Mouse (Mus musculus) lung, embryonic 14.5 days (tissue): Measurements from ENCODE around the gene Gm45213. TPM values are rescaled to one million over a fixed set of nuclear protein-coding genes. Genes with fewer than 3 reads are reported as not detected.
"Not testable (repeated sequence)": the region's sequence is repeated elsewhere in the genome, so short reads cannot be mapped to it uniquely, and the experiment has no call there.

Source experiments
- ATAC-seq: fragments of 200-750 bp; cut with Nextera tagmentation; 2 replicates; pipeline ENCODE4 v1.8.0; 2017; ENCODE audit warnings: mild to moderate bottlenecking, moderate TSS enrichment, moderate library complexity; ENCODE audit not compliant: insufficient read depth
- DNase-seq: peaks from one replicate; pipeline ENCODE4 v3.0.0-alpha.2; 2015
- H3K27ac ChIP-seq: fragments of 300-500 bp; sonication (generic); 2 replicates; pipeline ENCODE4 v1.5.1; 2014; ENCODE audit warnings: low read depth, mild to moderate bottlenecking, moderate library complexity
- H3K27me3 ChIP-seq: fragments of 300-500 bp; sonication (generic); 2 replicates; pipeline ENCODE4 v1.6.1; 2014; ENCODE audit warnings: low read length, control low read depth; ENCODE audit not compliant: insufficient read depth
- H3K36me3 ChIP-seq: fragments of 300-500 bp; sonication (generic); 2 replicates; pipeline ENCODE4 v1.6.1; 2014; ENCODE audit warnings: control low read depth; ENCODE audit not compliant: insufficient read depth
- H3K4me1 ChIP-seq: fragments of 300-500 bp; sonication (generic); 2 replicates; pipeline ENCODE4 v1.6.1; 2014; ENCODE audit warnings: antibody characterized with exemption, control low read depth; ENCODE audit not compliant: insufficient read depth
- H3K4me2 ChIP-seq: fragments of 300-500 bp; sonication (generic); 2 replicates; pipeline ENCODE4 v1.6.1; 2014; ENCODE audit warnings: mild to moderate bottlenecking
- H3K4me3 ChIP-seq: fragments of 300-500 bp; sonication (generic); 2 replicates; pipeline ENCODE4 v1.5.1; 2014; ENCODE audit warnings: low read depth, low read length
- H3K9ac ChIP-seq: fragments of 300-500 bp; sonication (generic); 2 replicates; pipeline ENCODE4 v1.6.1; 2014
- H3K9me3 ChIP-seq: fragments of 300-500 bp; sonication (generic); 2 replicates; pipeline ENCODE4 v1.6.1; 2016; ENCODE audit warnings: low read depth, low read length, control low read depth
- CTCF ChIP-seq: IDR thresholded peaks from 2 replicates; pipeline ENCODE4 v1.5.1; 2016; ENCODE audit warnings: antibody characterized with exemption, low read depth
- WGBS: fragments of 180-500 bp; shearing (Covaris S2); extraction: QIAGEN DNeasy Blood & Tissue Kit; methylation state at CpG from one replicate; pipeline ENCODE4 v1.1.7; 2014; 5-methylcytosine and 5-hydroxymethylcytosine counted together
- polyA plus RNA-seq: library from polyadenylated mRNA; unstranded; fragments of >200 nt; fragmentation: Nextera tagmentation; extraction: Ambion mirVana; gene quantifications from 2 replicates; pipeline ENCODE4 v1.2.1, GENCODE M21; 2014

Gm45213 gene
- polyA plus RNA-seq, 1 experiment from 2014 or later, result not detected

DNA sequence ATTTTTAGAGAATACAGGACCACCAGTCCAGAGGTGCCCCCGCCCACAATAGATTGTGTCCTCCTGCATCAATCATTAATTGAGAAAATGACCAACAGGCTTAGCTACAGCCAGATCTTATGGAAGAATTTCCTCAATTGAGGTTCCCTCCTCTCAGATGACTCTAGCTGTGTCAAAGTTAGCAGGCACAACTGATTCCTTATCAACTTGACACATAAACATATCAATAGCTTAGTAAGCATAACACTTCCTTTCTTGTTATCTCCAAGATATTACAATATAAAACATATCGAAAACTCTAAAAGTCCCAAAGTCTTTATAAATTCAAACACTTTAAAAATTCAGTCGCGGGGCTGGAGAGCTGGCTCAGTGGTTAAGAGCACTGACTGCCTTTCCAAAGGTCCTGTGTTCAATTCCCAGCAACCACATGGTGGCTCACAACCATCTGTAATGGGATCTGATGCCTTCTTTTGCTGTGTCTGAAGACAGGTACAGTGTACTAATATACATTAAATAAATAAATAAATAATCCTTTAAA lies 10.6 kb downstream of the Gm45213 start:
- Histone ChIP-seq H3K27me3 (no peaks in the 10 kb centered on the region), H3K4me2 (no peak overlapping the region), H3K27ac (no peak overlapping the region), H3K9ac (no peak overlapping the region), H3K4me1 (no peaks in the 10 kb centered on the region), H3K9me3 (no peaks in the 10 kb centered on the region), H3K4me3 (no peak overlapping the region), H3K36me3 (no peaks in the 10 kb centered on the region)
- ATAC-seq, result no peak
- no peak for DNase-seq
- no peak for TF ChIP-seq CTCF
- 74% methylated on average over 4 of the region's 4 CpGs for WGBS

DNA sequence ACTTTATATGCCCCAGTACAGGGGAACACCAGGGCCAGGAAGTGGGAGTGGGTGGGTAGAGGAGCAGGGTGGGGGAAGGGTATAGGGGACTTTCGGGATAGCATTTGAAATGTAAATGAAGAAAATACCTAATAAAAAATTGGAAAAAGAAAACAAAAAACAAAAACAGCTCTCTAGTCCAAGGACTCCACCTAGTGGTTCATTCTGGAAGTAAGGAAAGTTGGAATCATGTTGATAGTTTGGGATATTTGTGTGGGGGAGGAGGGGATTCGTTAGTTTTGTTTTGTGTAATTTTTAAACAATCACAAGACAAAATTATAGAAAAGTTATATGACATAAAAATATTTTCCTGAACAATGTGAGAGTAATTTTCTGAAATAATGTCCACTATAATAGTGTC lies 12.0 kb downstream of the Gm45213 start:
- not testable (repeated sequence) for H3K9ac ChIP-seq, H3K27ac ChIP-seq, H3K9me3 ChIP-seq, H3K36me3 ChIP-seq, H3K27me3 ChIP-seq, H3K4me3 ChIP-seq, H3K4me1 ChIP-seq, H3K4me2 ChIP-seq, ATAC-seq
- TF ChIP-seq CTCF, result peak; percentile 75
- WGBS, result 5% methylated on average over 2 of the region's 2 CpGs
- peak; percentile 80 for DNase-seq

DNA sequence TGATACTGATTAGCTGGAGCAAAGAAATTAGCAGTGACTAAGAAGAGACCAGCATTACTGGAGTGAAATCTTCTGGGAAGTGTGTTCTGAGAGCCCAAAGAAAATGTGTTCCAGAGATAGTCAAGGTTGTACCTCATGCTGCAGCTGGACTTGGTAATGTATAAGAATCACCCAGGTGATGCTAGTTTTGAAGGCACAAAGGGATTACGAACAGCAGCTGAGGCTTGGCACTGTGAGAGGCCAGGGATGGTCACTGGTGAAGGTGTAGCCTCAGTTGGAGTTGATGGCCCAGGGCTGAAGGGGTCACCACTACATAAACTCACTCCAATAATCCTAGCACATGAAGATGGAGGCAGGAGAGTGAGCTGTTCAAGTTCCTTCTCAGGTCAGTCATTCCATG lies 15.3 kb downstream of the Gm45213 start, which contains the start of gene Snrpa1:
Gene Snrpa1, plus strand, starts transcription at position 301 of the 400 bp plus-strand sequence.
- Histone ChIP-seq H3K27me3 (no peaks in the 10 kb centered on the region), H3K4me1 (peaks cover 3% of the 10 kb centered on the region; the same call in 1 of the 2 replicates), H3K36me3 (peaks cover 16% of the 10 kb centered on the region), H3K9me3 (no peaks in the 10 kb centered on the region), H3K9ac (peak within 1 kb of the TSS; percentile 96; the same call in 1 of the 2 replicates), H3K4me2 (peak within 1 kb of the TSS; percentile 94), H3K4me3 (peak within 1 kb of the TSS; percentile 92), H3K27ac (no peak within 1 kb of the TSS)
- 71% methylated on average over 1 of the region's 1 CpGs for WGBS
- no peak for TF ChIP-seq CTCF
- ATAC-seq, result no peak
- DNase-seq, result no peak

DNA sequence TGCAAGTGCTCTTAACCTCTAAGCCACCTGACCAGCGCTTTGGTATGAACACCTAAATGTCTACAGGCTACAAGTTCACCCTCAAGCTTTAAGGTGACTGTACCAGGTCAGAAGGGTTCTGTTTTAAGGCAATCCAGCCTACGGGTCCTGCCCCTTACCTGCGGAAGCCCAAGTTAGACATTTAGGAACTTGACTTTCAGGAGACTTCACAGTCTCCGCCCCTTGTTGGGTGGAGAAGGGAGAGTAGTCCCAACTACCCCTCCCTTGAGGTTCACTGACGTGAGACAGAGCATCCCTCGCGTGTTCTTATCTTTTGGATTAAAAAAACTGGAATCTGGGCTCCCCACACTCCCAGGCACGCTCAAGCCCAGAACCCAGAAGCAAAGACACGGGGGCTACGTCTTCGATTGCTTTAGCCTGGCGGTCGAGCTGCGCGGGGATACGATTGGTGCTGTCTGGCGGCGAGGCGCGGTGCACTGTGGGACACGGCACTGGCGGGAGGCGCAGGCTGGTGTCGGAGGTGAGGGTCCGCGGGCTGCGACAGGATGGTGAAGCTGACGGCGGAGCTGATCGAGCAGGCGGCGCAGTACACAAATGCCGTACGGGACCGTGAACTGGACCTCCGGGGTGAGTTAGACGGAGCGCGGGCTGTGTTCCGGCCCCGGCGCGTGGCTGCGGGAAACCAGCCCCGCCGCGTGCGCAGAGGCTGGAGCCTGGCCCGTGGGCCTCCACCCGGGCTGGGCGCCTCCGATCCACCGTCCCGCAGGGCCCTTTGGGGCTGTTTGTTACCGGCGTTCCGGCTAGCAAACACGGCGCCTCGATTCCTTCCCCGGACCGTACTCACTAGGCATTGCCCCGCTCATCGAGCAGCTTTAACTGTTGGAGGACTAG lies 16.9 kb downstream of the Gm45213 start:
- Histone ChIP-seq H3K9ac (peak overlapping the region; percentile 96), H3K4me1 (peaks cover 3% of the 10 kb centered on the region; the same call in 1 of the 2 replicates), H3K4me2 (peak overlapping the region; percentile 94), H3K36me3 (peaks cover 30% of the 10 kb centered on the region), H3K9me3 (no peaks in the 10 kb centered on the region), H3K27me3 (no peaks in the 10 kb centered on the region), H3K4me3 (peak overlapping the region; percentile 92), H3K27ac (peak overlapping the region; percentile 75)
- peak; percentile 97 for ATAC-seq
- peak; percentile 26; the same call in 1 of the 2 replicates for TF ChIP-seq CTCF
- DNase-seq, result peak; percentile 94
- WGBS, result under 1% methylated on average over 64 of the region's 64 CpGs

DNA sequence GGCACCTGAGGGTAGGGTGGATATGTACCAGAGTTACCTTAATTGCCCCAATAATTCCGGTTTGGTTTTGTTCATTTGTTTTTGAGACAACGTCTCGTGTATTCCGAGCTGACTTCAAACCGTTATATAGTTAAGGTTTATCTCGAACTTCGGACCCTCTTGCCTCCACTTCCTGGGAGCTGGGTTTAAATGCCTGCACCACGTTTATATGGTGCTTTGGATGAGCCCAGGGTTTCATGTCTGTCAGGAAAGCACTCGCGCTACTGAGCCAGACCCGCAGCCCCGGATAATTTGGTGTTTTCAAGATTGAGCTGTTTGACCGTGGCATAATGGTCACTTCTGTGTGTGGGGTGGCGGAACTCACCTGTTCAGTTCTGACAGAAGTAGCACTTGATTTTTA lies 17.7 kb downstream of the Gm45213 start:
- Histone ChIP-seq H3K27me3 (no peaks in the 10 kb centered on the region), H3K27ac (peak overlapping the region; percentile 75; the same call in 1 of the 2 replicates), H3K4me1 (peaks cover 3% of the 10 kb centered on the region; the same call in 1 of the 2 replicates), H3K4me3 (peak overlapping the region; percentile 92), H3K9me3 (no peaks in the 10 kb centered on the region), H3K4me2 (peak overlapping the region; percentile 94), H3K9ac (peak overlapping the region; percentile 96), H3K36me3 (peaks cover 36% of the 10 kb centered on the region)
- TF ChIP-seq CTCF, result no peak
- ATAC-seq (no peak), DNase-seq (peak; percentile 10)
- 2% methylated on average over 14 of the region's 14 CpGs for WGBS

DNA sequence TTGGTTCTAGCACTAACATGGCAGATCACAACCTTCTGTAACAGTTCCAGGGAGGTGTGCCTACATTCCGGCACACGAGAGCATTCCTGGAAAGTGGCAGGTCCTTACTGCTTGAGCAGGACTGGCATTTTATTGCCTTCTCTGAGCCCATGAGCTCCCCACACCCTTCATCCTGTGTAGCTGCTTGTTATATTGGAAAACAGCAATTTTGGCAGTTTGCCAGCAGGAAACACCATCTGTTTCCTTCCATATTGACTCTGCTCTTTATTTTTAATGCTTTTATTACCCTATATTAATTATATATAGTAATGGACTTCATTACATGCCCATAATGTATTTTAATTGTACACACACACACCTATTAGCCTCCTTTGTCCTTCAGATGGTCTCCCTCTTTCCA lies 33.0 kb downstream of the Gm45213 start:
- ATAC-seq (no peak), DNase-seq (peak; percentile 76)
- Histone ChIP-seq H3K27ac (no peak overlapping the region), H3K4me2 (no peak overlapping the region), H3K9ac (no peak overlapping the region), H3K36me3 (peaks cover 62% of the 10 kb centered on the region), H3K9me3 (no peaks in the 10 kb centered on the region), H3K27me3 (no peaks in the 10 kb centered on the region), H3K4me3 (no peak overlapping the region), H3K4me1 (peaks cover 8% of the 10 kb centered on the region; the same call in 1 of the 2 replicates)
- WGBS, result 79% methylated on average over 2 of the region's 2 CpGs
- TF ChIP-seq CTCF, result no peak
